Mouse (Mus musculus): ENCODE measurements around the gene Tmem35b.
"Not testable (repeated sequence)": the region's sequence is repeated elsewhere in the genome, so short reads cannot be mapped to it uniquely, and the experiment has no call there.

Gene Tmem35b

GRCm38 (mm10) chr4:127123391-127123790 lies at the start of gene Tmem35b:
Gene Tmem35b (plus strand): TSS chr4:127123691.
- DNase-seq: no peak

GRCm38 (mm10) chr4:127074915-127075314 lies 48.6 kb upstream of the Tmem35b start:
- DNase-seq: no peak

GRCm38 (mm10) chr4:127076875-127077548 lies 46.5 kb upstream of the Tmem35b start, which contains the start of gene Zmym6:
Gene Zmym6 (plus strand): TSS chr4:127077383.
- DNase-seq: peak; percentile 95 to 97

- no peak for DNase-seq
Measured at GRCm38 (mm10) chr4:127080806-127081205, 42.7 kb upstream of the Tmem35b start.

GRCm38 (mm10) chr4:127083131-127083530 lies 40.4 kb upstream of the Tmem35b start:
- DNase-seq: no peak

GRCm38 (mm10) chr4:127085761-127086160 lies 37.7 kb upstream of the Tmem35b start:
- no peak for DNase-seq

GRCm38 (mm10) chr4:127091188-127091587 lies 32.3 kb upstream of the Tmem35b start:
- no peak for DNase-seq

- no peak for DNase-seq
Measured at GRCm38 (mm10) chr4:127095090-127095489, 28.4 kb upstream of the Tmem35b start.

GRCm38 (mm10) chr4:127099552-127099951 lies 23.9 kb upstream of the Tmem35b start:
- not testable (repeated sequence) for DNase-seq

GRCm38 (mm10) chr4:127107566-127107965 lies 15.9 kb upstream of the Tmem35b start:
- DNase-seq: peak; percentile 60

- no peak for DNase-seq
Measured at GRCm38 (mm10) chr4:127110570-127110969, 12.9 kb upstream of the Tmem35b start.

GRCm38 (mm10) chr4:127124331-127124730 lies 840 bp downstream of the Tmem35b start:
- no peak for DNase-seq

- DNase-seq: peak; percentile 94 to 95
Measured at GRCm38 (mm10) chr4:127125834-127126463, 2.5 kb downstream of the Tmem35b start.

GRCm38 (mm10) chr4:127134687-127135086 lies 11.2 kb downstream of the Tmem35b start:
- DNase-seq: no peak

GRCm38 (mm10) chr4:127137591-127137990 lies 14.1 kb downstream of the Tmem35b start:
- no peak for DNase-seq

- DNase-seq: peak in 1 of 2 experiments; percentile 24
Measured at GRCm38 (mm10) chr4:127138486-127138885, 15.0 kb downstream of the Tmem35b start.

GRCm38 (mm10) chr4:127150031-127150430 lies 26.5 kb downstream of the Tmem35b start:
- DNase-seq: no peak

GRCm38 (mm10) chr4:127153345-127153744 lies 29.9 kb downstream of the Tmem35b start:
- DNase-seq: no peak

- DNase-seq: peak in 1 of 2 experiments; percentile 19
Measured at GRCm38 (mm10) chr4:127155757-127156156, 32.3 kb downstream of the Tmem35b start.

- DNase-seq: peak in 1 of 2 experiments; percentile 4
Measured at GRCm38 (mm10) chr4:127157746-127158145, 34.3 kb downstream of the Tmem35b start.

GRCm38 (mm10) chr4:127163926-127164325 lies 40.4 kb downstream of the Tmem35b start:
- DNase-seq: peak in 1 of 2 experiments; percentile 16

GRCm38 (mm10) chr4:127167096-127167495 lies 43.6 kb downstream of the Tmem35b start:
- DNase-seq: no peak

GRCm38 (mm10) chr4:127167731-127168130 lies 44.2 kb downstream of the Tmem35b start:
- no peak for DNase-seq

- DNase-seq: peak; percentile 10 to 49
Measured at GRCm38 (mm10) chr4:127168211-127168913, 44.9 kb downstream of the Tmem35b start.
